In the genomic region with DNA sequence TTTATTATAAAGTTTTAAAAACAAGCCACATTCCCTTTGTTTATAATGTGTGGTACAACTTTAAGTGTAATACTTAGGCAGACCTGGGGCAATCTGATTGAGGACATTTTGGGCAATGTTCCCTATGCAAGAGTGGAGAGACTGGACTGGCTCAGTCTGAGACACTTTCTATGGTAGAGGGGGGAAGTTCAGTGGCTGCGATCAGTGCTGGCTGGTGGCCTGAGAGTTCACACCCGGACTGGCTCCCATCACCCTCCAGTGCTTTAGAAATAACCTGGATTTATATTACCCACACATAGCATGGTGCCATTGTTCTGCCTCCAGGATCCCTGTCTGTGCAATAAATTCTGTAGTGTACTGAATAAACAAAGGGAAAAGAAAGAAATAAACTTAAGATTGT, we compare ENCODE assay signal across 12 mouse cellular contexts. TPM values are rescaled to one million over a fixed set of nuclear protein-coding genes. Genes with fewer than 3 reads are reported as not detected.
DNase-seq lines count a peak whose midpoint lies in the region; ATAC-seq and TF ChIP-seq lines count a peak whose summit lies in the region.
"Had no signal": no experiment of that assay in that cellular context is flagged by ENCODE, and none has a peak within 500 bp of the region (broad histone marks: within the 10 kb centered on the region; RNA-seq: fewer than 3 reads in every experiment).

No protein-coding gene starts in this region.

- peak overlapping the region; percentile 92; the same call in 1 of the 2 replicates for H3K27ac ChIP-seq in kidney, adult 2 months (ENCODE audit: insufficient read depth, low read depth, low read length)
- peak overlapping the region; percentile 97 for H3K27ac ChIP-seq in spleen, adult 2 months (ENCODE audit: insufficient read depth, low read length)
- H3K27ac ChIP-seq in intestine, embryonic 16.5 days (ENCODE audit: low read length), result peak overlapping the region; percentile 98

- H3K9ac ChIP-seq in intestine, embryonic 16.5 days (ENCODE audit: low read depth, low read length), result no peak overlapping the region

- no peaks in the 10 kb centered on the region for H3K36me3 ChIP-seq in kidney, adult 2 months (ENCODE audit: control insufficient read depth, insufficient read depth, low read length)
- 0 out of 2 replicates have a peak, but pooled peaks cover 2% of the 10 kb centered on the region for H3K36me3 ChIP-seq in spleen, adult 2 months (ENCODE audit: control insufficient read depth, insufficient read depth, low read length)
- no peaks in the 10 kb centered on the region for H3K36me3 ChIP-seq in intestine, embryonic 16.5 days (ENCODE audit: control insufficient read depth, insufficient read depth, low read length)

- H3K9me3 ChIP-seq in intestine, embryonic 16.5 days (ENCODE audit: control insufficient read depth, low read length), result no peaks in the 10 kb centered on the region

- no peak for TF ChIP-seq POLR2A in kidney, adult 2 months (IDR thresholded peaks at IDR 0.05; ENCODE audit: low read depth, low read length)
- no peak for TF ChIP-seq POLR2A in spleen, adult 2 months (IDR thresholded peaks at IDR 0.05; ENCODE audit: low read depth, low read length)

- TF ChIP-seq CTCF in kidney, adult 2 months (conservative IDR thresholded peaks at IDR 0.05; ENCODE audit: insufficient read depth, insufficient read length, low read depth, low read length), result no peak
- no peak for TF ChIP-seq CTCF in spleen, adult 2 months (IDR thresholded peaks at IDR 0.05; ENCODE audit: extremely low read depth, insufficient read depth, insufficient read length, insufficient replicate concordance)

- H3K4me2 ChIP-seq in intestine, embryonic 16.5 days (ENCODE audit: low read depth, low read length), result no peak overlapping the region; the same call in 1 of the 2 replicates

- 20% methylated on average over 2 of the region's 2 CpGs for WGBS in kidney, adult 2 months
- 47% methylated on average over 2 of the region's 2 CpGs for WGBS in spleen, adult 2 months
- 43% methylated on average over 2 of the region's 2 CpGs for WGBS in intestine, embryonic 16.5 days

- no peak for ATAC-seq in intestine, embryonic 16.5 days

- H3K4me3 ChIP-seq in kidney, adult 2 months (ENCODE audit: insufficient read depth, low read depth, low read length), result no peak overlapping the region
- H3K4me3 ChIP-seq in spleen, adult 2 months (ENCODE audit: extremely low read depth, insufficient read depth, insufficient read length), result 0 out of 2 replicates have a peak overlapping the region, but pooled peaks have one; percentile 2
- no peak overlapping the region; the same call in 1 of the 2 replicates for H3K4me3 ChIP-seq in intestine, embryonic 16.5 days (ENCODE audit: low read length)
- H3K4me3 ChIP-seq: erythroblast, embryonic 14.5 days had no signal

- H3K4me1 ChIP-seq in kidney, adult 2 months (ENCODE audit: control insufficient read depth, insufficient read depth, low read length), result peaks cover 26% of the 10 kb centered on the region
- peaks cover 2% of the 10 kb centered on the region; the same call in 1 of the 2 replicates for H3K4me1 ChIP-seq in spleen, adult 2 months (ENCODE audit: control insufficient read depth, insufficient read depth, insufficient read length)
- peaks cover 36% of the 10 kb centered on the region for H3K4me1 ChIP-seq in intestine, embryonic 16.5 days (ENCODE audit: control insufficient read depth, insufficient read depth, low read length)

- no peak for DNase-seq in kidney, adult 2 months
- DNase-seq in kidney, postnatal 14 days, result no peak
- DNase-seq in spleen, adult 2 months (ENCODE audit: low read depth in 1 of 2, low spot score in 2 of 2), result no peak
- no peak for DNase-seq in spleen, postnatal 4 days (ENCODE audit: low spot score in 2 of 2)
- no peak for DNase-seq in c-Kit-positive CD71-positive TER-119-positive erythroid progenitor cells, embryonic 14.5 days (ENCODE audit: low spot score)
- DNase-seq in cerebellum, adult 9-10 months, result no peak
- DNase-seq in left cerebral cortex, adult 8-10 months (ENCODE audit: low spot score in 2 of 2), result no peak
- DNase-seq: cerebellum, postnatal 10 days; heart, postnatal 14 days; lung, postnatal 36 days had no signal

- no peaks in the 10 kb centered on the region for H3K27me3 ChIP-seq in kidney, adult 2 months (replicated peaks; ENCODE audit: control insufficient read depth, insufficient read depth, low read length)
- H3K27me3 ChIP-seq in spleen, adult 2 months (ENCODE audit: control insufficient read depth, insufficient read depth, low read length), result no peaks in the 10 kb centered on the region
- H3K27me3 ChIP-seq in intestine, embryonic 16.5 days (replicated peaks; ENCODE audit: control insufficient read depth, insufficient read depth, low read length), result no peaks in the 10 kb centered on the region

RNA-seq across cellular contexts. Expression of gene Traf3ip2, which starts 0.6 kb away (rescaled TPM):
- polyA plus RNA-seq in kidney, adult 2 months (2012; rRNA removed), result 10.4 and 12.8 TPM in 2 replicates
- polyA plus RNA-seq in spleen, adult 2 months (2012; rRNA removed), result 23.8 and 26.8 TPM in 2 replicates
- 28.0 and 33.4 TPM in 2 replicates for polyA plus RNA-seq in intestine, embryonic 16.5 days (2015; fragmentation: Nextera tagmentation; extraction: Ambion mirVana)
- total RNA-seq in left cerebral cortex, adult 8-10 months (2022), result 1 to 10 TPM; 1.1 to 2.0 (median 1.5) TPM
